Mouse (Mus musculus) CH12.LX (cell line): ENCODE measurements around the gene Eef1a1. TPM values are rescaled to one million over a fixed set of nuclear protein-coding genes. Genes with fewer than 3 reads are reported as not detected.

ENCODE experiments used
- DNase-seq: peaks from one replicate; pipeline ENCODE4 v3.0.0-alpha.2; 2013; ENCODE audit errors: extremely low read depth
- H3K27ac ChIP-seq: 2 replicates; pipeline ENCODE4 v1.5.1; 2012; ENCODE audit warnings: low read depth, mild to moderate bottlenecking, control low read depth, moderate library complexity; ENCODE audit not compliant: insufficient read depth
- H3K27me3 ChIP-seq: replicated peaks from 2 replicates; pipeline ENCODE3; 2012; ENCODE audit warnings: inconsistent platforms
- H3K36me3 ChIP-seq, 2 experiments: replicated peaks in 1 of 2; 2 replicates each; pipeline versions ENCODE3 to v1.6.1; 2012; ENCODE audit warnings: inconsistent platforms in 1 of 2, low read length in 1 of 2, mild to moderate bottlenecking in 1 of 2, mixed read lengths in 1 of 2, moderate library complexity in 1 of 2; ENCODE audit not compliant: control insufficient read depth in 1 of 2, insufficient read depth in 1 of 2
- H3K4me1 ChIP-seq, 2 experiments: 2 replicates each; pipeline ENCODE4 v1.6.1; 2012; ENCODE audit warnings: inconsistent platforms in 1 of 2, moderate library complexity in 1 of 2; ENCODE audit not compliant: insufficient read depth in 2 of 2, control insufficient read depth in 1 of 2
- H3K4me2 ChIP-seq: 2 replicates; pipeline ENCODE4 v1.6.1; 2012; ENCODE audit warnings: low read depth, mild to moderate bottlenecking, control low read depth; ENCODE audit not compliant: poor library complexity, insufficient read depth, severe bottlenecking
- H3K4me3 ChIP-seq, 3 experiments: fragments of 150-350 bp in 1 of 3; sonication (generic) in 1 of 3; replicated peaks in 1 of 3; 2 replicates each; pipeline versions ENCODE3 to v1.5.1; 2011 to 2012; ENCODE audit warnings: low read depth in 2 of 3, low read length in 2 of 3, mild to moderate bottlenecking in 2 of 3, moderate library complexity in 2 of 3, control low read depth in 1 of 3, improper control_type of control experiment in 1 of 3, inconsistent platforms in 1 of 3, mixed read lengths in 1 of 3; ENCODE audit not compliant: poor library complexity in 1 of 3
- H3K79me2 ChIP-seq: replicated peaks from 2 replicates; pipeline ENCODE4 v1.6.1; 2012; ENCODE audit warnings: mild to moderate bottlenecking, moderate library complexity; ENCODE audit not compliant: control insufficient read depth, poor library complexity, insufficient read depth, severe bottlenecking; ENCODE audit errors: extremely low read depth
- H3K9ac ChIP-seq: 2 replicates; pipeline ENCODE4 v1.6.1; 2012; ENCODE audit warnings: low read depth, mild to moderate bottlenecking, control low read depth, moderate library complexity; ENCODE audit not compliant: insufficient read depth
- H3K9me3 ChIP-seq: replicated peaks from 2 replicates; pipeline ENCODE3; 2012; ENCODE audit warnings: low read length, inconsistent platforms, mixed read lengths
- CTCF ChIP-seq, 2 experiments: IDR thresholded peaks in 1 of 2; conservative IDR thresholded peaks in 1 of 2; 2 replicates each; pipeline ENCODE4 v1.5.1; 2011 to 2012; ENCODE audit warnings: low read depth in 2 of 2, low read length in 2 of 2, improper control_type of control experiment in 1 of 2, inconsistent platforms in 1 of 2, mild to moderate bottlenecking in 1 of 2, moderate library complexity in 1 of 2
- E2F4 ChIP-seq: IDR thresholded peaks from 2 replicates; pipeline ENCODE4 v1.6.1; 2011; ENCODE audit warnings: low read depth, low read length, improper control_type of control experiment; ENCODE audit not compliant: insufficient replicate concordance
- IRF4 ChIP-seq: IDR thresholded peaks from 2 replicates; pipeline ENCODE4 v1.6.1; 2014; ENCODE audit warnings: low read depth, mild to moderate bottlenecking, inconsistent platforms, low read length, improper control_type of control experiment
- JUN ChIP-seq: IDR thresholded peaks from 2 replicates; pipeline ENCODE4 v1.6.1; 2011; ENCODE audit warnings: low read depth, mild to moderate bottlenecking, low read length, improper control_type of control experiment, moderate library complexity; ENCODE audit not compliant: insufficient read depth
- JUND ChIP-seq: conservative IDR thresholded peaks from 2 replicates; pipeline ENCODE4 v1.6.1; 2011; ENCODE audit warnings: low read depth, low read length, improper control_type of control experiment
- KAT2A ChIP-seq: IDR thresholded peaks from 2 replicates; pipeline ENCODE4 v1.6.1; 2012; ENCODE audit warnings: low read length, improper control_type of control experiment, inconsistent platforms; ENCODE audit not compliant: insufficient replicate concordance
- MAZ ChIP-seq: IDR thresholded peaks from 2 replicates; pipeline ENCODE4 v1.6.1; 2012; ENCODE audit warnings: low read depth, mild to moderate bottlenecking, inconsistent platforms, low read length, improper control_type of control experiment, moderate library complexity
- MEF2A ChIP-seq: IDR thresholded peaks from 2 replicates; pipeline ENCODE4 v1.6.1; 2014; ENCODE audit warnings: low read depth, mild to moderate bottlenecking, inconsistent platforms, low read length, improper control_type of control experiment, borderline replicate concordance
- NELFE ChIP-seq: IDR thresholded peaks from 2 replicates; pipeline ENCODE4 v1.6.1; 2011; ENCODE audit warnings: low read depth, low read length, improper control_type of control experiment
- NRF1 ChIP-seq: IDR thresholded peaks from 2 replicates; pipeline ENCODE4 v1.6.1; 2014; ENCODE audit warnings: low read depth, mild to moderate bottlenecking, inconsistent platforms, low read length, improper control_type of control experiment, moderate library complexity
- SIN3A ChIP-seq: IDR thresholded peaks from 2 replicates; pipeline ENCODE4 v1.6.1; 2012; ENCODE audit warnings: low read length, improper control_type of control experiment, inconsistent platforms
- TCF12 ChIP-seq: IDR thresholded peaks from 2 replicates; pipeline ENCODE4 v1.6.1; 2014; ENCODE audit warnings: low read depth, mild to moderate bottlenecking, inconsistent platforms, low read length, improper control_type of control experiment
- USF1 ChIP-seq: IDR thresholded peaks from 2 replicates; pipeline ENCODE4 v1.6.1; 2014; ENCODE audit warnings: low read depth, mild to moderate bottlenecking, inconsistent platforms, low read length, improper control_type of control experiment
- ZMIZ1 ChIP-seq: IDR thresholded peaks from 2 replicates; pipeline ENCODE4 v1.6.1; 2012; ENCODE audit warnings: low read depth, mild to moderate bottlenecking, inconsistent platforms, low read length, improper control_type of control experiment
- dilution Hi-C: fragments of 300-500 bp; cut with MboI; formaldehyde crosslinking; loops from 2 replicates; pipeline ENCODE4 v1.14.3; 2020; ENCODE audit warnings: low sequenced_read_pairs; ENCODE audit not compliant: extremely low pct_unique_long_range_greater_than_20kb, extremely low pct_ligation_motif_present
- in situ Hi-C: fragments of 300-500 bp; cut with MboI; formaldehyde crosslinking; loops from 3 replicates; pipeline ENCODE4 v1.14.3; 2019; ENCODE audit warnings: low sequenced_read_pairs, low pct_ligation_motif_present, low pct_unique_long_range_greater_than_20kb, mixed read lengths
- polyA plus RNA-seq: library from polyadenylated mRNA; unstranded; fragments of >175 nt; gene quantifications from 2 replicates; pipeline ENCODE4 v1.2.1, GENCODE M21; 2012; ENCODE audit warnings: low read depth; ENCODE audit not compliant: insufficient read length
- total RNA-seq, 2 experiments: library from RNA; depleted of rRNA; stranded (reverse); fragments of 300-350 nt in 1 of 2; fragments of >200 nt in 1 of 2; gene quantifications; 2 replicates each; pipeline ENCODE4 v1.2.3; 2012 to 2014

Eef1a1 gene
- total and polyA plus RNA-seq, 3 experiments: 12,362 to 21,026 (median 18,409) TPM

DNA sequence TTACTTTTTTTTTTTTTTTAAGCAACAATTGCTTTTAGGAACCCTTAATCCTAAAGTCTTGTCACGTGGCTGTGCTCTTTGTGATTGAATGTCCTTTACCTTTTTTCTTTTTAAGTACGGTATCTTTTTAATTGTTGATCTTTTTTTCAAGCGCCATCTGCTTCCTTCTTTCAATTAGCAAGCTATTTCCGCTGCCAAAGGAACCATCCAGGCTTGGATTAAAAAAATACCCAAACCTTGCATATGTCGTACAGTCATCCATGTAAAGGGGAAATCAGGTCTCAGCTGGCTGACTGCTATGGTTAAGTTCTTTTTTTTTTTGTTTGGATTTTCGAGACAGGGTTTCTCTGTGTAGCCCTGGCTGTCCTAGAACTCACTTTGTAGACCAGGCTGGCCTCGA lies 4.2 kb upstream of the Eef1a1 start:
- H3K36me3 ChIP-seq: no peaks in the 10 kb centered on the region
- H3K4me3 ChIP-seq: no peak overlapping the region
- dilution Hi-C loops: no loop called here
- no peaks in the 10 kb centered on the region for H3K27me3 ChIP-seq
- no peak overlapping the region for H3K9ac ChIP-seq
- in situ Hi-C loops: no loop called here
- H3K4me1 ChIP-seq: peaks cover 7 to 41% of the 10 kb centered on the region in 2 experiments; a peak in 3 of 4 replicates
- no peak overlapping the region for H3K4me2 ChIP-seq
- no peaks in the 10 kb centered on the region for H3K9me3 ChIP-seq
- no peak overlapping the region for H3K27ac ChIP-seq
- TF ChIP-seq MEF2A: no peak
- TF ChIP-seq JUND: no peak
- TF ChIP-seq SIN3A: no peak
- TF ChIP-seq CTCF (conservative IDR thresholded peaks at IDR 0.05 in 1 of 2, IDR thresholded peaks at IDR 0.05 in 1 of 2; ENCODE audit: low read depth in 2 of 2, low read length in 2 of 2): no peak
- TF ChIP-seq MAZ: no peak
- TF ChIP-seq JUN: no peak
- no peak for TF ChIP-seq NRF1
- TF ChIP-seq KAT2A: no peak
- TF ChIP-seq IRF4: no peak
- TF ChIP-seq E2F4: no peak
- no peak for DNase-seq
- H3K79me2 ChIP-seq: no peaks in the 10 kb centered on the region

GRCm38 (mm10) chr9:78492254-78492653 lies 3.3 kb upstream of the Eef1a1 start:
- no peak for DNase-seq
- no peak overlapping the region for H3K4me3 ChIP-seq
- H3K27me3 ChIP-seq: no peaks in the 10 kb centered on the region
- dilution Hi-C loops: no loop called here
- H3K4me1 ChIP-seq: peaks cover 13 to 49% of the 10 kb centered on the region in 2 experiments; a peak in 3 of 4 replicates
- H3K9me3 ChIP-seq: no peaks in the 10 kb centered on the region
- no peak overlapping the region for H3K27ac ChIP-seq
- H3K4me2 ChIP-seq: no peak overlapping the region
- no peak overlapping the region for H3K9ac ChIP-seq
- TF ChIP-seq USF1: no peak
- no peak for TF ChIP-seq NELFE
- no peak for TF ChIP-seq SIN3A
- no peak for TF ChIP-seq TCF12
- TF ChIP-seq, all 38 proteins: peak for 0
- Histone ChIP-seq H3K36me3 (no peaks in the 10 kb centered on the region), H3K79me2 (no peaks in the 10 kb centered on the region)
- in situ Hi-C loops: no loop called here

DNA sequence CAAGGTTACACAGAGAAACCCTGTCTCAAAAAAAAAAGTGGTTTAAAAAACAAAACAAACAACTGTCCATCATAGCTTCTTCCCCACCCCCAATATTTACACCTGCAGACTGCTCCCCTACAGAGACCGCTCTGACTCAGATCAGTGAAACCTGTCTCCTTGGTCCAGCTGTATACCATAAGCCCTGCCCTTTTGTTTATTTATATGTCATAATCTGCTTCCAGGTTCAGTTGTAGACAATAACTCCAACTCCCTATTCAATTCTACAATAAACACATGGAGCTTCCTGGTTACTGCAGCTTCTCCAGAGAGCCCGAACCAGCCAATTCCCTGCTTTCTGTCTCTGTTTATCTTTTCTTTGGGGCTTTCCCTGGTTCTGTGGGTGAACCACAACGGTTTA lies 2.2 kb upstream of the Eef1a1 start:
- DNase-seq: no peak
- Histone ChIP-seq H3K4me1 (peaks cover 13 to 48% of the 10 kb centered on the region in 2 experiments; a peak in 3 of 4 replicates), H3K79me2 (no peaks in the 10 kb centered on the region), H3K36me3 (no peaks in the 10 kb centered on the region)
- dilution Hi-C loops: no loop called here
- TF ChIP-seq TCF12: 0 out of 2 replicates have a peak, but pooled peaks have one; percentile 23
- no peak for TF ChIP-seq ZMIZ1
- TF ChIP-seq, all 38 proteins: peak for 1
- in situ Hi-C loops: no loop called here
- Histone ChIP-seq H3K4me2 (no peak overlapping the region), H3K27ac (no peak overlapping the region), H3K4me3 (no peak overlapping the region), H3K9ac (no peak overlapping the region), H3K9me3 (no peaks in the 10 kb centered on the region), H3K27me3 (no peaks in the 10 kb centered on the region)
